Mouse (Mus musculus) spleen, adult 2 months (tissue): ENCODE measurements around the gene Zfp654.

ENCODE experiments used
- CTCF ChIP-seq: fragments of 200-500 bp; IDR thresholded peaks from 2 replicates; pipeline ENCODE4 v1.5.1; 2011; ENCODE audit warnings: mild to moderate bottlenecking, inconsistent platforms; ENCODE audit not compliant: insufficient read depth, insufficient read length, insufficient replicate concordance; ENCODE audit errors: extremely low read depth
- POLR2A ChIP-seq: fragments of 200-500 bp; IDR thresholded peaks from 2 replicates; pipeline ENCODE4 v1.6.1; 2011; ENCODE audit warnings: low read depth, low read length, inconsistent platforms

- TF ChIP-seq POLR2A (no peak), CTCF (peak; percentile 27; the same call in 1 of the 2 replicates)
Observed at GRCm38 (mm10) chr16:64754743-64755139, 96.7 kb downstream of the Zfp654 start.
